Mouse (Mus musculus) embryo, embryonic 9.5 days (tissue): ENCODE measurements around the gene Bean1.

Source experiments
- DNase-seq: peaks from one replicate; pipeline ENCODE4 v3.0.0-alpha.2; 2017; ENCODE audit errors: extremely low spot score

Gene Bean1

DNA sequence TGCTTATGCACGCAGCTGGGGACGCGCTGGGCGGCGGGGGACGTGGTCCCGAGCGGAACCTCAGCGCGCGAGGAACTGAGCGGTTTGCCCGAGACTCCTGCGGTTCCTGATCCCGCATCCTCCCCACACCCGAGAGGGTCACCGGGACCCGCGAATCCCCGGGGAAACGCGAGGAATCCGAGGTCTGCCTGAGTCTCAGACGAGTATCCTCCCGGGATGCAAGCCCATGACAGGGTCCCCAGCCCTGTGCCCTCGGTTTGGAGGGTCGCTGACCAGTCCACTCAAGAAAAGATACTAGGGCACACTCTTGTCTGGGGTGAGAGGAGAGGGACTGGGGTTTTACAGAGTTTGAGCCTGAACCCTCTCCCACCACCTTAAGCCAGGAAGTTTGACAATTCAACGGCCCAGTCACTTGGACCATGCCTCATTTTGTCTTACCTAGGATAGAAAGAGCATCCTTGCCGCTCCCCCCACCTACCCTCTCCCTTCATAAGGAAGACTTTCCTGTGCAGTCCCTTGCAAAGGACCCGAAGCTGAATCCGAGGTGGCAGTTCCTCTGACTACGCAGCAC, 893 bp downstream of the Bean1 start:
- DNase-seq: no peak

DNA sequence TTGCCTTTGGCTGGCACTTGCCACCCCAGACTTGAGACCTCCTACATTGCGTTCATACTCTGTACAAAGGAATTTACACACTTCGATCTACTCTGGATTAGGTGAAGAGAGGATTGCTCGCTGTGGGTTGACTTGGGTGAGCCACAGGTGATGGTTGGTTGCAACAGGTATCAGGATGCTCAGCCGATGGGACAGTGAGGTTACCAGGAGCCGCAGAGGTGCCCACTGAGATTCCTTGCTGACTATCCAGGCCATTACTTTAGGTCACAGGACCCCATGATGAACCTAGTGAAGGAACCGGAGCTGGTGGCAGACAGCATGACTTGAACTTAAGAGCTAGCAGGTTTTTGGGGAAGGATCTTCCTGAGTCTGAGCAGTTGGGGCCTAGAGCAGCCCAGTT, 2.2 kb downstream of the Bean1 start:
- DNase-seq: no peak

- DNase-seq: no peak
Observed at GRCm38 (mm10) chr8:104175848-104176527, 5.7 kb downstream of the Bean1 start.

DNA sequence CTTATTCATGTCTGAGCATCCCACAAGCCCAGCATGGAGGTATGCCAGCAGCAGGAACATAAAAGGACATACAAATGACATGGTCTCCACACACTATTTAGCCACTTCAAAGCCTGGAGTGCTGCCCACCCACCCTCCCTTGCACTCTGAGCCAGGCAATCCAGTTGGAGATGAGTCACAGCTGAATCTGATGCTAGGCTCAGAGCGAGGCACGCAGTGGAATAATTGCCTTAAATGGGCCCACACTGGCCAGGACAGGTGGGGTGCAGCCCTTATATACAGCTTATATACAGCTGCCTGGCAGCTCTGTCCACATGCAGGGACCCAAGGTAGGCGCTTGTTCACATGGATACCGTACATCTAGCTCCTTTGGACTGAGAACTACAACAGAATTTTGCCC, 6.8 kb downstream of the Bean1 start:
- no peak for DNase-seq

DNA sequence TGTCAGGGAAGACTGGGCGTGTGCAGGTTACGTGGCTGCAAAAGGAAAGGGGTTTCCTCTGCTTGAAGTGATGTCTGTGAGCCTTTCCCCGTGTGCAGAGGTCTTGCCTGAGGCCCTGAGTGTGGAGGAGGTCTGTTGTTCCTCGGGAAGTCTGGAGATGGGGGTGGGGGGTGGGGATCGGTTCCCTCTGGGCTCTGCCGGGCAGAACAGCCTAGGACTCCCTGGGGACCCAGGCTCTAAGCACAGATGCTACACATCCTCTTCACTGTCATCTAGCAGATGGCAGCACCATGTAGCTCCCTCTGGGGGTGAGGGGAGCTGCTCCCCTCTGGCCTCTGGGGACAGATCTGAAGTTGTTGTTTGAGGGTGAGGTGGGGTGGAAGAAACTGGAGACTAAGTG, 14.7 kb downstream of the Bean1 start:
- DNase-seq: no peak

- no peak for DNase-seq
Observed at GRCm38 (mm10) chr8:104186827-104187226, 16.6 kb downstream of the Bean1 start.

GRCm38 (mm10) chr8:104187622-104188021, 17.4 kb downstream of the Bean1 start:
- DNase-seq: no peak

DNA sequence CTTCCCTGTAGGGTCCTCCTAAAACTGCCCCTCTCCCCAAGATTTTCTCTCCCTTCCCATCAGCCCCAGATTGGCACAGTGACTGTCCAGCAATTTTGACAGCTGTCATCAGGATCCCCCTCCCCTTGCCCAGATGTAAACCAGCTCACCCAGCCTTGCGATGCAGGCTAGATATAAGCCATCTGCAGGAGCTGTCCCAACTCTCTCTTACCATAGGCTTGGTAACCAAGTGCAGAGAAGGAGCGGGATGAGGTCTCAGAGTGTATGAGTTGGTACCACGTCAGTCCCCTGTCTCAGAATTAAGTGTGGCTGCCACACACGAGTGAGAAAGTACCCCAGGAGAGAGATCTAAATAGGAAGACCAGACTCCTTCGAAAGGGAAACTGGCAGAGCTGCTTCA, 18.2 kb downstream of the Bean1 start:
- DNase-seq: no peak

DNA sequence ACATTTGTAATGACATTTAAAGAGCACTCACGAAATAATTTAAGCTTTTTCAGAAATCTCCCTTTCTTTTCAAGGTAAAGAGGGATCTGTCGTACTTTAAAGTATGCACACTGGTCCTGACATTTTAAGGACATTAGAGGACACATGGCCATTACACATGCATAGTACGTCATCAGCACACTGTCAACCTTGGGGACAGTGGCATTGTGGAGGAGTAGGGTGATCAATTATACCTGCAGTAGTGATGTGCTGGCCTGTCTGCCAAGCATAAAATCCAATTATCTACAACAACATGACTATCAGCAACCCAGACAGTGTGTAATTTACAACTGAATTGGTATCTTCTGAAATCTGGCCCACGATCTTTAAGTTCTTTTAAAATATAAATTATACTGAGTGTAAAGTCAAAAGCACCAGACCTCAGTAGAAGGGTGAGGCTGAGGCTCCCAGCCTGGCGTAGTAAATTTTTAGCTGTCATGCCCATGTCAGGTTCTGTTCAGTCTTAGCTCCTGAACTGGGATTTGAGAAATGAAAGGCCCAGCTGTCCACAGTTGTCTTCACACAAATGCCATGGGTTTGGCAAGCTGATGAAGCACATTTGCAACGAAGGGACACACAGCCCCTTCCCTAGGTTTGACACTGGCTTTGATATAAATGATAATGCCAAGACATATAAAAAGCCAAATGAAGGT, 20.7 kb downstream of the Bean1 start:
- DNase-seq: no peak

DNA sequence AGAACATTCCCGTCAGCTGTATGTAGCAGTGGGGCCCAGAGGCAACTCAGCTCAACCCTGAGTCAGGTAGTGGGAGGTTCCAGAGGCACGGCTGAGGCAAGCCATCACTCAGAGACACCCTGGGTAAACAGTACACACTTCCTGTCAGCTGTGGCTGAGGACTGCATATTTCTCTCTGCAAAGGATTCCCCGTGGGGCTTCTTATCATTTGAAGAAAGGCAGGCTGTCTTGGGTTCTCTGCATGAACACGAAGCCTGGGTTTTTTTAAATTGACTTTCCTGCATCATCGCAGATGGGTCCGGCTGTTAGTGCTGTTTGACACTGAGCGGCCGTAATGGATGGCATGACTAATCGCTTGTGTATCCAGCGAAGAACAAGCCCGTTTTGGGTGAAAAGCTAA, 21.3 kb downstream of the Bean1 start:
- DNase-seq: peak; percentile 28

DNA sequence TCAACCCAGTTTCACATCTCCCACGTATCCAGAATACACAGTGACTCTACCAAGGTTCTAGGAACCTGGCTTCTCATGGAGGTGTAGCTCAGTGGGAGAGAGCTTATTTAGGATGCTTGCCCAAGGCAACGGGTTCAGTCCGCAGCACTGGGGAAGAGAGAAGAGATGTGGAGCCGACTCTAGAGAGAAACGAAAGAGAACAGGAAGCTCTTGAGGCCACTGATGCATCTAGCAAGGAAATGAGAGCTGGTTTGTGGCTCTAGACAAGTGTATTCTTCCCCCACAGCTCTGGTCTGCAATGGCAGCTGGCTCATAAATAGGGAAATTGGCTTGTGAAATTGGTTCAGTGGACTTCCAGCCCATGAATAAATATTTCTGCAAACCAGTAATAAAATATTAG, 29.6 kb downstream of the Bean1 start:
- DNase-seq: no peak

GRCm38 (mm10) chr8:104201622-104202021, 31.4 kb downstream of the Bean1 start:
- no peak for DNase-seq

- DNase-seq: no peak
Observed at GRCm38 (mm10) chr8:104202320-104202719, 32.1 kb downstream of the Bean1 start.

DNA sequence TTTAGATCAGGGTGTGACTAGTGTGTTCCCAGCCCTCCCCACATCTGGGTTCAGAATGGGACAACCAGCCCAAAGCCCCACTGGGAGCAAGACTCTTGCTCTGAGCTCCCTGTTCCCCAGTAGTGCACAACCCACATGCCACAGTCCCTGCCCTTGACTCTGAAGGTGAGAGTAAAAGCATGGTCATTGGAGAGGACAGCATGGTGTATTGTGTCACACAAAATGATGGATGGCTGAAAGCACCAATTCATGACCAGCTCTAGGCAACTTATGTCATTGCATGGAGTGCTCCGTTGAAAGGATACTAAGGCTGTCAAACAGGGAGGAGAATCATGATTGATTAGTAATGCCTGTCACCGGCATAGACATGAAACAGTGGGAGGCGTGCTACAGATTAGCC, 35.0 kb downstream of the Bean1 start:
- no peak for DNase-seq

DNA sequence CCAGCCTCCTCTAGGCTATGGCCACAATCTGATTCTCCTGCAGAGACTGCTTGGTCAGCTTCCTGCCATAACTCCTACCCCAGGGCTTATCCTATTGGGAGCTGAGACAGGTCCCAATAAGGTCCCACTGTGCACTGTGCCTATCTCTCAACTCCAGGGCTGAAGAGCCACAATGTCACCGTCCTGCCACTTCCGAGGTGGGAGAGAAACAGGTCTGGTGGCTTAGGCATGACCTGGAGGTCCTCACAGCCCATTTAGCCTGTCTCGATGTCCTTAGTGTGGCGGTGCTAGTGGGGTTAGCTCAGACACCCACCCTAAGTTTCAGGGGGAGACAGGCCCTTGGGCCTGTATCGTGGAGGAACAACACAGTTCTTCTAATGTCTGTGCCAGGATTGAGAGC, 47.4 kb downstream of the Bean1 start:
- no peak for DNase-seq

- peak; percentile 47 for DNase-seq
Observed at GRCm38 (mm10) chr8:104219079-104219478, 48.8 kb downstream of the Bean1 start.

DNA sequence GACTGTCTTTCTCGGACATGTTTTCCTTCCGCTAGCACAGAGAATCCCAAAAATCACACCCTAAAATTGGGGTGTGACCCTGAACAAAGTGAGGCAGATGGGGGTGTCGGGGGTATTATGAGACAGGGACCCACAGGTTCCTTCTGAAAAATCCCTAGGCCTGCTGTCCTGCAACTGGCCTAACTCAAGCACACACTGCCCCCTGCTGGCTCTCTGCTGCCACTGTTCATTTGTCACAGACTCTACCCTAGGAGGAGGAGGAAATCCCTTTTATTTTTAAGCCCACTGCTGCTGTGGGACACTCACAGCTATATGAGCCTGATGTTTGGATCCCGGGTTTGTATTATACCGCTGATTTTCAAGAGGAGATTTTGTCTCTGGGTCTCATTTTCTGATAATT, 49.6 kb downstream of the Bean1 start:
- DNase-seq: peak; percentile 78

GRCm38 (mm10) chr8:104227048-104227447, 56.8 kb downstream of the Bean1 start:
- DNase-seq: no peak

- DNase-seq: no peak
Observed at GRCm38 (mm10) chr8:104230377-104230776, 60.1 kb downstream of the Bean1 start.

- no peak for DNase-seq
Observed at GRCm38 (mm10) chr8:104232039-104232438, 61.8 kb downstream of the Bean1 start.

DNA sequence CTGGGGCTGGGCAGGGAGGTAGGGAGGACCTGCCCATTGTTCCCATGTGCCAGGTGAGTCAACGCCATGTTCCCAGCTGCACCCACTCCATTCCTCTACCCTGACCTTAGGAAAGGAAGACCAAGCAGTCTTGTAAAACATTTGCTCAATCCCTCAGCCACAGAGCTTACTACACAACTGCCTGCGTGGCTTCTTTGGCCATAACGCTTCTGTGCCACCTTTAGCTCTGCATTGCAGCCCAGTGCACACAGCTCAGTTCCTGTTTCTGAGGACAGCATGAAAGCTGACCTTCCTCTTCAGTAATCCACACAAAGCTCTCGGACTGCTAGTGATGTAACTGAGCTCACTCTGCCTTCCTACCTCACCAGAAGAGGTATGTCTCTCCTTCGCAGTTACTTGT, 62.7 kb downstream of the Bean1 start:
- no peak for DNase-seq

DNA sequence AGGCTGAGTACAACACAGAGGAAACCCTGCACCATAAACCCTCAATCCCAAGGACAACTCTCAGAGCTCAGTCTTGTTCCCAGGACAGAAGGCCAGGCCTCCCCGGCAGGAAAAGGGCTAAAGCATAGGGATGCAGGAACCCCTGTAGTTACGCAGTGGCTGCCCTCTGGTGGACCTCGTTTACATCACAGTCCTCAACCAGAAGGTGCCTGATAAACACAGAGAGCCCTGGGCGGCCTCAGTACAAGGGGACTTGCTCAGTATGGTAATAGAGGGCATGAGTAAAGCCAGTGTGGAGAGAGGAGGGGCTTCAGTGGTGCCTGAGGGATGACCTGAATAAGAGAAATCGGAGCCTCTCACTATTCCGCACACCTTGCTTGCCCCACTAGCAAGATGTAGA, 64.3 kb downstream of the Bean1 start:
- DNase-seq: no peak

GRCm38 (mm10) chr8:104239418-104239861, 69.2 kb downstream of the Bean1 start:
- DNase-seq: no peak
